Mouse (Mus musculus): ENCODE results near the gene Zcchc14. TPM values are rescaled to one million over a fixed set of nuclear protein-coding genes. Genes with fewer than 3 reads are reported as not detected.
"Not testable (repeated sequence)": the region's sequence is repeated elsewhere in the genome, so short reads cannot be mapped to it uniquely, and the experiment has no call there.

Gene Zcchc14
- total RNA-seq, 1 experiment from 2014 or later = 57.8 TPM

- no peak for DNase-seq
Measured at GRCm38 (mm10) chr8:121623043-121623442, 29.7 kb downstream of the Zcchc14 start.

- DNase-seq = no peak
Measured at GRCm38 (mm10) chr8:121621879-121622278, 30.8 kb downstream of the Zcchc14 start.

- DNase-seq = peak; percentile 62
Measured at GRCm38 (mm10) chr8:121620801-121621516, 31.7 kb downstream of the Zcchc14 start.

DNA sequence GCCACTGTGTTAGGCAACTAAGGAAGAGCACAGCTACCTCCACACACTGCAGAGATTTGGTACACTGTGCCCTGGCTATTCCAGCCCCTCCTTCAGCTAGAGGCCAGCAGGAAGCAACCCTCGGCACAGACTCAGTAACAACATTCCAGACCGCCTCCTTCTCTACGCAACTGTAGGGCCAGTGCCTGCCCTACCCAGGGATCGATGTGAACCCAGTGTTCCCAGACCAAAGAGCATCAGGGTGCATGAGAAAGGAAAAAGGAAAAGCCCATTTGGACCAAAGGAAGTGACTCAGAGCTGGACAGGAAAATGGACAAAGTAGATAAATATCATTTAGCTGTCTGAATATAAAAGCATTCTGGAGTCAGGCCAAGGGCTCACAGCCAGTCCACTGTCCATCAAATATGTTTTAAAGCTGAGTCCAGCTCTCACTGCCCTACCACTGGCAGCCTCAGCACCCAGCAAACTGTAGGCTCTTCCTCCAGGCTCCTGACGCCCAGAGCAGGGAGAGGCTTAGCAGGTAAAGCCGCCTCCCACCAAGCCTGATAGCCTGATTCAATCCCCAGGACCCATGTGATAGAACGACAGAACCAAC is 33.2 kb downstream of the Zcchc14 start:
- peak; percentile 56 for DNase-seq

- DNase-seq = no peak
Measured at GRCm38 (mm10) chr8:121613419-121613818, 39.3 kb downstream of the Zcchc14 start.

DNA sequence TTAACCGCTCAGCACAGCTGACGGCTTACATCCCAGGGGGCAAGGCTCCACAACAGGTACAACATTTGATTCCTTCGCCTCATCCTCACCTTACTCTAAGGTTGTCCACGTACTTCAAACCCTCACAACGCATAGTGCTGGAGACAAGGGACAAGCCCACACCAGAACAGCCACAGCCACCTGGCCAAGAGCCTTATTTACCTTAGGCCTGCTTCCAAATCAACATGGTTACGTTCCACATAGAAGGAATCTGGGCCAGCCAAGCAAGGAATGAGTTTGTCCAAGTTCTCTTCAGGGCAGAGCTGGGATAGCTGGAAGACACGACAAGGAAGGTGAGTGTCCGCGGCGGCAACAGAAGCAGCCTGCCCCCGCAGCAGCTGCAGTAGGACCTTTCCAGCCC is 42.8 kb downstream of the Zcchc14 start:
- no peak for DNase-seq

- DNase-seq = no peak
Measured at GRCm38 (mm10) chr8:121609251-121609650, 43.5 kb downstream of the Zcchc14 start.

DNA sequence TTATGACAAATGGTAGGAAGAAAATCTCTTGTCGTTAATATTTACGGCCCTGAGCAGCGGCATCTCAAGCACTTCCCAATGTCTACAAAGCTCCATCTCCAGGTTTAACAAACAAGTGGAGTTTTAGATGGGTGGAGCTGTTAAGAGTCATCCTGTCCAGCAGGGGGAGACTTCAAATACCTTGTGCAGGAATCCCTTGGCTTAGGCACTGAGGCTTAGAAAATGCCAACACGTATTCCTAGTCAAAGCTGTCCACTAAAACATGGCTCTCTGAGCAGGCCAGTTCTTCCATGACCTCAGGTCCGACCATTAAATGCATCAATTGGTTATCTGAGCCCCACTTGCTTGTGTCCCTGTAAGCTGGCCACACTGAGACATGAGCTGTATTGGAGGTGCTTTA is 45.0 kb downstream of the Zcchc14 start:
- DNase-seq = no peak

DNA sequence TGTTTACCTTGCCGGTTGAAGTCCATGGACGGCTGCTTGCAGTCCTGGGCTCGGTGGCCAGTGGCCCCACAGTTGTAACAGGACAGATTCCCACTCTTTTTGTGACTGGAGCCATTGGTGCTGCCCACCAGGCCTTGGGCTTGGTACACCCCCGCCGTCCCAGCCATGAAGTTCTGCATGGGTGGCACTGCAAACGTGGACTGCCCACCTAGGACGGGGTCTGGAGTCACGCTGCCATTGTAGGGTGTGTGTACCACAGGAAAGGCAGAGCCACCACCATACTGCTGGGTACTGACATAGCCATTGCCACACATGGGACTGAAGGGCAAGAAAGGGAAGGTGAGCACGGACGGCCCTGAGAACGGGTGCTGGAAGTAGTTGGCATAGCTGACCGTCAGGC is 48.9 kb downstream of the Zcchc14 start:
- no peak for DNase-seq

DNA sequence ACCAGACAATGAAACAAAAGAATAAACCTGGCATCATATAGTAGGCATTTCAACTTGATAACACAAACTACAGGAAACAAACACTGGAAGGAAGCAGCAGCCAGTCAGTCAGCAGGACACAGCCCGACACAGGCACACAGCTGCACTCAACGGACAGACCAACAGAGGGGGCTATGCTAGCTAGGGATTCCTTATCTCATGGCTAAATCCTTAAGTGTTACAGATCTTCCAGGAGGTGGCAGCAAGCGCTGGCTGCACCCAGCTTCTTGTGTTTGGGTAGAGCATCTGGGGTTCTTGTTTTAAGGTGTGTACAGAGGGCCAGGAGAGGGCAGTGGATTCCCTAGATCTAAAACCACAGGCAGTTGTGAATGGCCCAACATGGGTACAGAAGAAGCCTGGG is 49.8 kb downstream of the Zcchc14 start:
- DNase-seq = peak; percentile 65

DNA sequence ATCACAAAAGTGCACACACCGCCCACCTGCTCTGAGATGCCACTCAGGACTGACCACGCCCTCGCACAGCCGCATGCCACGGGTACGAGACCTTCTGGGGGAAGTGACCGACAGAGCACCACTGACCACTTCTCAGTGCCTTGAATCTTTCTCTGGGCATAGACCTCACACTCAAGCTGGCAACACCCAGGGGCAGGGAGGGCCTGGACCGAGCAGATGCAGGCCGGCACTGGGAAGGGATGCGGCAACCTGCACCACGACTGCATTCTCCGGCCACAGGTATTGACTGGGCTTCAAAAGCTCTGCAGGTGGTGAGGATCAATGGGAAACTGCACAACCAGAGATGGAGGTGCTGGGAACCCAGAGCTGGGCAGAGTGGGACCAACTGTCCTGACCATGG is 50.3 kb downstream of the Zcchc14 start:
- no peak for DNase-seq

DNA sequence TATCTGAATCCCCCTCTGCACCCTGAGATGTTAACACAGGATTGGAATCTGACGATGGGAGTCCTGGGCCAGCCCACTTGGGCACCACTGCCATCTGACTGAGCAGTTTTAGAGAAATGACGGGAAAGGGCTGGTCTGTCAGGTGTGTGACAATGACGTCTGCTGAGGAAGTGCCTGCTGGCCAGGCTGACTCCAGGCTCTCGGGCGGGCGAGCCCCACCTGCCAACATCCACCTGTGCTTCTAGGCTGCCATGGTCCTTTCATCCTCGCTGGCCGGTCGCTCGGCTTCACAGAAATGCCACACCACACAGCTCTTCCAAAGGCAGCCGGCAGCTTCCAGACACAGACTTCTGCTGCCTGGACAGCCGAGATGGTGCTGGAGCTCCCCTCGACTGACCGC is 52.9 kb downstream of the Zcchc14 start:
- DNase-seq = no peak

GRCm38 (mm10) chr8:121598892-121599291 is 53.8 kb downstream of the Zcchc14 start:
- peak; percentile 85 for DNase-seq

GRCm38 (mm10) chr8:121598190-121598589 is 54.5 kb downstream of the Zcchc14 start:
- no peak for DNase-seq

GRCm38 (mm10) chr8:121597492-121597891 is 55.2 kb downstream of the Zcchc14 start:
- DNase-seq = not testable (repeated sequence)

DNA sequence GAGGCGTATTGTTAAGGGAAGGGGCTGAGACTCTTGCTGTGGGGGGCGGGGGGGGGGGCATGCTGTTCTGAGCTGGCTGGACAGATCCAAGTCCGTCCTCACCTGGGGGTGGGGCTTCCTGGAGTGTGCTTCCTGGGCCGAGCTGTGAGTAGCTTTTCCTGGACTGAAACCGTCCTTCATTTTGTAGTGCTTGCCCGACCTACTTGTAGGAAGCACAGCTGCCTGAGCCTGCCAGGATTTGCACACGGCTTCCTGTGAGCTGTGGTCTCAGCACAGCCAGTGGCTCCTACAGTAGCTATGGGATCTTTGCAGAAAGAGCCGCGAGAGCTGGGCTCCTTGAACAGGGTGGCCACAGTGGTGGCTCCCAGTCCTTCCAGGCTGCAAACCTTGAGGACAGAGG is 58.7 kb downstream of the Zcchc14 start:
- DNase-seq = no peak

GRCm38 (mm10) chr8:121593293-121593692 is 59.4 kb downstream of the Zcchc14 start:
- DNase-seq = no peak

DNA sequence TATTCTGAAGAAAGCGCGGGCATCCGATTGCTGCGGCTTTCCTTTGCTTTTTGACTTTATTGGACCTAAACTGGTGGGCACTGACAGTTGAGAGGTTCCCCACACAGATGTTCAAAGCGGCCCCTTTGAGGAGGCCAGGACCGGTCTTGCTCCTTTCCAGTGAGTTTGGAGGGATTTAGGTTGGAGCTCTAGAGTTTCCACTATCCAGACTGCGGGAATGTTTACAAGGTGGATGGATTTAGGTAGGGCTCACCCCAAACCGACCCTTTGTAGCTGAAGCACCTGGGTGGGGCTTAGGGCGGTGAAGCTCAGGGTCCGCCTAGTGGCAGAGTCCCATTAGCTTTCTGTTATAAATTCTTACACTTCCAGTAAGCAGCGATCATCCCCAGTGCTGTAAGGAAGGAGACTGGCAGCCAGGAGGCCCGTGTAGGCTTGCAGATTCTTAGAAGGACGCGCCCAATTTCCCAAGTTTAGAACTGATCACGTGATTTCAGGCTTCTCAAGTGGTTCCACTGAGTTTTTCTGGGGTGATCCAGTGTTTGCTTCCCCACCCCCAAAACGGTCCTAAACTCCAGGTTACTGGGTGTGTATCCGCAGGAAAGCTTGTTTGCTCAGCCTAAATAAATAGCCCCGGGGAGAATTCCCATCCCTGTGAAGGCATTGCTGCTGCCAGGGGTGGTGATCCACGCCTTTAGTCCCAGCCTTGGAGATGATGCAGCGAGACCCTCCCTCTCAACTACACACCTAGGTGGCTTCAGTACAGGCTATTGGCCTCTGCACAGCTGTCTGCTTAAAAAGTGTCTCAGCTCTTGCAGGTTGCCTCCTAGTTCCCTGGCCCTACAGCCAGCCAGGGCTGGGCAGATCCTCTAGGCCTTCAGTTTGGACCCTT is 61.3 kb downstream of the Zcchc14 start:
- no peak for DNase-seq

GRCm38 (mm10) chr8:121590203-121591177 is 62.2 kb downstream of the Zcchc14 start, which contains the start of gene Map1lc3b:
Gene Map1lc3b, plus strand, starts transcription at chr8:121590361.
- DNase-seq = peak; percentile 96

DNA sequence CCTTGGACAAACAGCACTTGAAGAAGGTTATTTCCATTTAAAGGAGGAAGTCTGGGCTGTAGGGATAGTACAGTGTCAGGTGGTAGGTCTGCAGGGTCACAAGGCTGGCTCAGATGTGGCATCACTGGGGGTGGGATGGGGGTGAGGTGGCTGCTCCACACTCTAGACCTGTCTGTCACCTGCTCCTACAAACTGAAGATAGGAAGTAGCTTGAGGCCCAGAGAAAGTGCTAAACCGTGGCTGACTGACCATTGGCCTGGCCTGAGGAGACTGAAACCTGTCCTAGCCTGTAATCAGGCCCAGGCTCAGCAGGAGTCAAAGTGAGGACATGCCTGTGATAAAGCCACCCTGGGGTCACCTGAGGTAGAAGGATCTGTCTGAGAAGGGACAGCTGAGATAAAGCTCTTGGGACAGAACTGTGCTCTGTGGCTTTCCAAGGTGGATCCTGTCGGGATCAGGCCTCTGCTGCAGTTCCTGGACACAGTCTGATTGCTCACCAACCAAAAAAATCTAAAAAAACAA is 63.4 kb downstream of the Zcchc14 start:
- no peak for DNase-seq

GRCm38 (mm10) chr8:121588750-121589149 is 64.0 kb downstream of the Zcchc14 start:
- DNase-seq = no peak

Data from adrenal gland, postnatal 25 days (tissue).